Mouse (Mus musculus) right cerebral cortex, adult 2 months (tissue): ENCODE measurements around the gene Smap1.
A peak's percentile ranks its signal among the peaks of the same experiment; 100 is the strongest.

Experiments
- DNase-seq, 2 experiments: peaks; one replicate each; pipeline ENCODE4 v3.0.0; 2021 to 2022; ENCODE audit warnings: low spot score in 2 of 2

The Smap1 gene

DNA sequence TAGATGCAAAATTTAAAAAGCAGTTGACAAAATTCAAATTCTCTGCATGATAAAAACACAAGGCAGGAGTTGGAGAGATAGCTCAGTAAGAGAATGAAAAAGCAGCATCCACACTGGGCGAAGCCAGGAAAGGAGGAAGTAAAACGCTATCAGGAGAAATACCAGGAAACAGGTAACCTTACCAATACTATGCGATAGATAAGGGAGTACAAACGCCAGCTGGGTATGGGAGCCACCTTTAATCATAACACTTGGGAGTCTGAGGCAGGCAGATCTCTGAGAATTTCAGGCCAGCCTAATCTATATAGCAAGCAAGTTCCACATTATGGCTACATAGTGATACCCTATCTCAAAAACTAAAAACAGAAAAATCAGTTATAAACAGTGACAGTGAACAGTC lies 85.5 kb downstream of the Smap1 start:
- no peak for DNase-seq

- DNase-seq, result no peak
Observed at GRCm38 (mm10) chr1:23834819-23835218, 87.3 kb downstream of the Smap1 start.

DNA sequence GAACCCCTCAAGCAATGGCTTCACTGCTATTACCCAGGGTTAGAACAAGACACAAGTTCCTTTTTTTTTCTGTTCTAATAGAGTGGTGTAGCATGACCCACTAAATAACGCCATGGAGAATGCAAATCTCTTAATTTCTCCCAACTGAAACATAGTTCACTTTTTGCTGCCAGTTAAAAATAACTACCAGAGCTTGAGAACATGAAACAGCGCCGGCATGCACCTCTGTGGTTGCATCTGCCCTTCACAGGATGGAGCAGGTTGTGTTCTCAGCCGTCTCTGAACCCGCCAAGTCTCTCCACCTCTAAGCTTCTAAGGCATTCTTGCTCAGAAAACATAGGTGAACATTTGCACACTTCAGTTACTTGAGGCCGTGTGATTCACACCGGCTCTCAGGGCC lies 87.9 kb downstream of the Smap1 start:
- no peak for DNase-seq

GRCm38 (mm10) chr1:23826887-23827758 lies 95.0 kb downstream of the Smap1 start:
- peak; percentile 60 to 62 for DNase-seq

DNA sequence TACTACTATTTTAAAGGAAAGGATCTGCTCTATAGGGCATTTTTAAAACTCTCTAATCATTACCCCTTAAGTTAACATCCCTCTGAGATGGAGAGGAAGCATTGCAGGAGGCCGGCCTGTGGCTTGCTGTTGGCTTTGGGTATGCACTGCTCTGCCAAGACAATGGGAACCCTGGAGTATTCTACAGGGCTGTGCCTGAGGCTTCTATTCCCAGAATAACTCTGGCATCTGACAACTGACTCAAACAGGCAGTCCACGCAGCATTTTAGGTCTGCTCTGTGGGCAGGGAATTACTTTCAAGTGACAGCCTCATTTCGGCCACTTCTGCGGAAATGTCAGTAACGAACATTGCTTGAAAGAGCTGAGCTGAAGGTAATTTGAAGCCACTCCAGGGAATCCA lies 100.5 kb downstream of the Smap1 start:
- no peak for DNase-seq

GRCm38 (mm10) chr1:23798306-23798705 lies 123.8 kb downstream of the Smap1 start:
- no peak for DNase-seq
